Mouse (Mus musculus) spleen, adult 2 months (tissue): ENCODE results near the gene Tgfbr2. TPM values are rescaled to one million over a fixed set of nuclear protein-coding genes. Genes with fewer than 3 reads are reported as not detected.
"Not testable (repeated sequence)": the region's sequence is repeated elsewhere in the genome, so short reads cannot be mapped to it uniquely, and the experiment has no call there.

ENCODE experiments used
- DNase-seq, 2 experiments: peaks; one replicate each; pipeline versions ENCODE4 v3.0.0 to v3.0.0-alpha.2; 2012 to 2021; ENCODE audit warnings: low spot score in 2 of 2, low read depth in 1 of 2
- H3K27ac ChIP-seq: fragments of 200-500 bp; 2 replicates; pipeline ENCODE4 v1.5.1; 2012; ENCODE audit warnings: low read length, inconsistent platforms; ENCODE audit not compliant: insufficient read depth
- H3K27me3 ChIP-seq: fragments of 200-500 bp; 2 replicates; pipeline ENCODE4 v1.6.1; 2012; ENCODE audit warnings: mild to moderate bottlenecking, moderate library complexity, low read length, inconsistent platforms; ENCODE audit not compliant: control insufficient read depth, insufficient read depth
- H3K36me3 ChIP-seq: fragments of 200-500 bp; 2 replicates; pipeline ENCODE4 v1.6.1; 2012; ENCODE audit warnings: mild to moderate bottlenecking, low read length, inconsistent platforms; ENCODE audit not compliant: control insufficient read depth, insufficient read depth
- H3K4me1 ChIP-seq: fragments of 200-500 bp; 2 replicates; pipeline ENCODE4 v1.6.1; 2011; ENCODE audit warnings: inconsistent platforms; ENCODE audit not compliant: control insufficient read depth, insufficient read depth, insufficient read length
- H3K4me3 ChIP-seq: fragments of 200-500 bp; 2 replicates; pipeline ENCODE4 v1.5.1; 2011; ENCODE audit warnings: mild to moderate bottlenecking, inconsistent platforms; ENCODE audit not compliant: insufficient read depth, insufficient read length; ENCODE audit errors: extremely low read depth
- CTCF ChIP-seq: fragments of 200-500 bp; IDR thresholded peaks from 2 replicates; pipeline ENCODE4 v1.5.1; 2011; ENCODE audit warnings: mild to moderate bottlenecking, inconsistent platforms; ENCODE audit not compliant: insufficient read depth, insufficient read length, insufficient replicate concordance; ENCODE audit errors: extremely low read depth
- POLR2A ChIP-seq: fragments of 200-500 bp; IDR thresholded peaks from 2 replicates; pipeline ENCODE4 v1.6.1; 2011; ENCODE audit warnings: low read depth, low read length, inconsistent platforms
- WGBS: fragments of 180-500 bp; shearing (Covaris S2); methylation state at CpG from one replicate; pipeline ENCODE4 v1.1.7; 2018; 5-methylcytosine and 5-hydroxymethylcytosine counted together
- polyA plus RNA-seq: library from polyadenylated mRNA; depleted of rRNA; stranded (reverse); fragments of >200 nt; gene quantifications from 2 replicates; pipeline ENCODE4 v1.2.3, GENCODE M21; 2012

The Tgfbr2 gene
- polyA plus RNA-seq, 1 experiment, result 57.1 TPM

GRCm38 (mm10) chr9:116041369-116041768 lies 133.8 kb downstream of the Tgfbr2 start:
- Histone ChIP-seq H3K4me3 (no peak overlapping the region), H3K36me3 (no peaks in the 10 kb centered on the region), H3K27ac (no peak overlapping the region), H3K4me1 (no peaks in the 10 kb centered on the region), H3K27me3 (no peaks in the 10 kb centered on the region)
- WGBS, result 65% methylated on average over 4 of the region's 4 CpGs
- TF ChIP-seq POLR2A (no peak), CTCF (no peak)
- DNase-seq, result no peak

- H3K27me3 ChIP-seq, H3K4me1 ChIP-seq, H3K27ac ChIP-seq, DNase-seq, H3K4me3 ChIP-seq, H3K36me3 ChIP-seq: not testable (repeated sequence)
- WGBS, result 94% methylated on average over 14 of the region's 14 CpGs
These were observed 134.3 kb downstream of the Tgfbr2 start for GRCm38 (mm10) chr9:116040852-116041251.

- Histone ChIP-seq H3K27me3 (no peaks in the 10 kb centered on the region), H3K27ac (no peak overlapping the region), H3K4me3 (no peak overlapping the region), H3K36me3 (no peaks in the 10 kb centered on the region), H3K4me1 (no peaks in the 10 kb centered on the region)
- DNase-seq, result no peak
- 83% methylated on average over 4 of the region's 4 CpGs for WGBS
- TF ChIP-seq CTCF (no peak), POLR2A (no peak)
These were observed 135.2 kb downstream of the Tgfbr2 start for GRCm38 (mm10) chr9:116039981-116040380.

DNA sequence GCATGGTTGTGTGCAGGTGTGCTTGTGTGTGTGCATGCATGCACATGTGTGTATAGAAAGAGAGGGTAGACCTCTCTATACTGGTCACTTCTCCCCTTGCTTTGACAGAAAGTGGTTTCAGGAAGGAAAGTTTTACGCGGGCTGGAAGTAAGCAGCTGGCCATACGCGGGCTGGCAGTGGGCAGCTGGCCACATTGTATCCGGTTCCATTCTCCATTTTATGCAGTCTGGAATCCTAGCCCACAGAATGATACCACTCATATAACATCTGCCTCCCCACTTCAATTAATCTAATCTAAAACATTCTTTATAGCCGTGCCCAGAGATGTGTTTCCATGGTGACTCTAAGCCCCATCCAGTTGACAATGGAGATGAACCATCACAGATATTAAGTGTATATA lies 136.9 kb downstream of the Tgfbr2 start:
- H3K27me3 ChIP-seq, result no peaks in the 10 kb centered on the region
- no peaks in the 10 kb centered on the region for H3K36me3 ChIP-seq
- no peak overlapping the region for H3K27ac ChIP-seq
- no peak for DNase-seq
- H3K4me3 ChIP-seq, result no peak overlapping the region
- no peaks in the 10 kb centered on the region for H3K4me1 ChIP-seq
- TF ChIP-seq CTCF, result no peak
- TF ChIP-seq POLR2A, result no peak
- 96% methylated on average over 6 of the region's 6 CpGs for WGBS
